Mouse (Mus musculus) limb, embryonic 12.5 days (tissue): ENCODE results near the gene Ddx54. TPM values are rescaled to one million over a fixed set of nuclear protein-coding genes. Genes with fewer than 3 reads are reported as not detected.

ENCODE experiments used
- ATAC-seq: fragments of 200-750 bp; cut with Nextera tagmentation; 2 replicates; pipeline ENCODE4 v1.8.0; 2017; ENCODE audit warnings: low read depth, moderate TSS enrichment; ENCODE audit not compliant: insufficient number of reproducible peaks, insufficient read depth, low FRiP score, low TSS enrichment
- H3K27ac ChIP-seq: fragments of 300-500 bp; sonication (generic); 2 replicates; pipeline ENCODE4 v1.5.1; 2016; ENCODE audit warnings: mild to moderate bottlenecking, moderate library complexity
- H3K27me3 ChIP-seq: fragments of 300-500 bp; sonication (generic); 2 replicates; pipeline ENCODE4 v1.6.1; 2016; ENCODE audit warnings: mild to moderate bottlenecking, moderate library complexity
- H3K36me3 ChIP-seq: fragments of 300-500 bp; sonication (generic); 2 replicates; pipeline ENCODE4 v1.6.1; 2016; ENCODE audit warnings: mild to moderate bottlenecking, moderate library complexity
- H3K4me1 ChIP-seq: fragments of 300-500 bp; sonication (generic); replicated peaks from 2 replicates; pipeline ENCODE4 v1.6.1; 2016
- H3K4me2 ChIP-seq: fragments of 300-500 bp; sonication (generic); 2 replicates; pipeline ENCODE4 v1.6.1; 2016; ENCODE audit warnings: mild to moderate bottlenecking, moderate library complexity
- H3K4me3 ChIP-seq: fragments of 300-500 bp; sonication (generic); replicated peaks from 2 replicates; pipeline ENCODE4 v1.5.1; 2016; ENCODE audit warnings: mild to moderate bottlenecking
- H3K9ac ChIP-seq: fragments of 300-500 bp; sonication (generic); replicated peaks from 2 replicates; pipeline ENCODE4 v1.6.1; 2016; ENCODE audit warnings: mild to moderate bottlenecking, moderate library complexity
- H3K9me3 ChIP-seq: fragments of 300-500 bp; sonication (generic); 2 replicates; pipeline ENCODE4 v1.6.1; 2016; ENCODE audit warnings: mild to moderate bottlenecking, moderate library complexity
- WGBS: fragments of 180-500 bp; shearing (Covaris S2); methylation state at CpG from one replicate; pipeline ENCODE4 v1.1.7; 2016; 5-methylcytosine and 5-hydroxymethylcytosine counted together
- polyA plus RNA-seq: library from polyadenylated mRNA; unstranded; fragments of >200 nt; fragmentation: Nextera tagmentation; extraction: Ambion mirVana; gene quantifications from 2 replicates; pipeline ENCODE4 v1.2.1, GENCODE M21; 2016

The Ddx54 gene
- polyA plus RNA-seq, result 48.8 and 50.3 TPM in 2 replicates

DNA sequence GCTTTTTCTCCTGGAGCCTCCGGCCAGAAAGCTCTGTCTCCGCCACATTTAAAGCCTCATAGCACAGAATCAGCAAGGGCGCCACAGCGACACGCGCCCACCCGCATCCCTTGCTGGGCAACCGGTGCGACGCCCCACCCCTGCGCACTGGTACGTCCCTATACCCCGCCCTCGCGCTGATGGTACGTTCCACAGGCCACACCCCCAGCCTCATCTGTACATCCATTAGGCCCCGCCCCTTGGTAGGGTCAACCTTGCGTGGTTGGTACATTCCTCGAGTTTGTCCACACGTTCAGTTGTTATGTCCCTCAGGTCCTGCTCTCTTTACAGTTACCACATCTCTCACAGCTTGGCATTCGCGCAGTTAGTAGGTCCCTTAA, at the start of gene Ddx54, which contains the start of gene Rita1:
TSS of gene Ddx54 (plus strand) at position 298 of the 380 bp plus-strand sequence.
TSS of gene Rita1 (minus strand) at position 148 of the 380 bp plus-strand sequence.
- H3K9me3 ChIP-seq, result peaks cover 8% of the 10 kb centered on the region; the same call in 1 of the 2 replicates
- peak; percentile 82 for ATAC-seq
- peak within 1 kb of the TSS; percentile 66 for H3K9ac ChIP-seq
- under 1% methylated on average over 22 of the region's 22 CpGs for WGBS
- H3K27ac ChIP-seq, result peak within 1 kb of the TSS; percentile 82
- H3K4me3 ChIP-seq, result peak within 1 kb of the TSS; percentile 60
- H3K4me2 ChIP-seq, result peak within 1 kb of the TSS; percentile 86
- H3K27me3 ChIP-seq, result no peaks in the 10 kb centered on the region
- peaks cover 16% of the 10 kb centered on the region for H3K4me1 ChIP-seq
- peaks cover 48% of the 10 kb centered on the region for H3K36me3 ChIP-seq

DNA sequence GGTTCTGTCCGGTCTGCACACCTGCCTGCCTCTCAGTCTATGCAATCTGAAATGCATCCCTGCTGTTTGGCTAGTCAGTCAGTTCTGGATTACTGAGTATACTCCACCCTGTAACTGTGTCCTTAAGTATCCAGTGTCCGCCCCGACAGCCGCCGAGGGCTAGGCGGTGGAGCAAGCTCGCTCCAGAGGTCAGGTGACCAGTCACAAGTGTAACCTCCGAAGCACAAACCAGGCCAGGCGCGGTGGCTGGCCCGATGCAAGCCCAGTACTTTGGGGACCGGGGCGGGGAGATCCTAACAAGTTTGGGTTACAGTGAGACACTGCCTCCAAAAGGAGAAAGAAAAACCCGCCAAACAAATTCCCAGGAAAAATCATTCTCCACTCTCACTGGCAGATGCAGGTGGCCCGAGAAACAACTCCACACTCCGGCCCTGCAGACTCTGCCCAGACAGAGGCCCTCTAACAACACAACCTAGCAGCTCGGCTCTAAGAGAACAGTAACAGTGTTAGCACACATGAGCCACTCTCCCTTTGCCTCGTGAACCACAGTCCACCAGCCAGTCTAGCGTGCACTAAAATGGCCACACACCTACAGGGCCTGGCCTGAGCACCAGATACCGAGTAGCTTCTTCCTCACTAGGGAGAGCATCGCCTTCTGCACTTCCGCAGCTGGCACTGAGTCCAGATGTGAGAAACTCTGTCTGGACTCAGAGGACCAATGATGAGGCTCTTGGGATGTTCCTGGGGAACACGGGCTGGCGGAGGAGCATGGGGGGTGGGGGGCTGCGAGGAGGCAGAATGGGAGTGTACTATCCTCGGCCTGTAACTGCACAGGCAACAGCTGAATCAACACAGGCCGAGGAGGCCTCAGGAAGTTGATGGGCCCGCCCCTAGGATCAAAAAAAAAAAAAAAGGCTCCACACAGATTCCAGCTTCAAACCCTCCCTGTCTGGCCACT, 49.3 kb upstream of the Ddx54 start:
- peak; percentile 43; the same call in 1 of the 2 replicates for ATAC-seq
- no peak overlapping the region for H3K4me3 ChIP-seq
- peak overlapping the region; percentile 95 for H3K27ac ChIP-seq
- peak overlapping the region; percentile 26 for H3K4me2 ChIP-seq
- H3K27me3 ChIP-seq, result no peaks in the 10 kb centered on the region
- H3K36me3 ChIP-seq, result no peaks in the 10 kb centered on the region; the same call in 1 of the 2 replicates
- no peaks in the 10 kb centered on the region for H3K9me3 ChIP-seq
- H3K4me1 ChIP-seq, result peaks cover 90% of the 10 kb centered on the region
- H3K9ac ChIP-seq, result no peak overlapping the region
- 47% methylated on average over 28 of the region's 28 CpGs for WGBS

DNA sequence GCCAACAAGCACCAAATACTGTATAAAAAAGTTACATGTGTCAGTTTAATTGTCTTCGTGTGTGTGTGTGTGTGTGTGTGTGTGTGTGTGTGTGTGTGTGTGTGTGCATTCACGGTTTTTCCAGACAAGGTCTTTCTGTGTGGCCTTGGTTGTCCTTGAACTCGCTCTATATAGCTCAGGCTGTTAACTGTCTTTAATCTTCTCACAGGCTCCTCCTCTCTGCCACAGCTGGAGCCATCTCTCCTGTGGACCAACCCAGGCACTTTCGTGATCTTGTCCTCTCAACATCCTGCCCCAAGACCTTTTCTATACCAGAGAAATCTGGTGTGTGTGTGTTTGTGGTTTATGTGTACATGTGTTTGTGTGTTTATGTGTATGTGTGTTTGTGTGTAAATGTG, 48.6 kb upstream of the Ddx54 start:
- Histone ChIP-seq H3K36me3 (no peaks in the 10 kb centered on the region), H3K4me1 (peaks cover 91% of the 10 kb centered on the region), H3K9ac (no peak overlapping the region), H3K4me3 (no peak overlapping the region), H3K4me2 (0 out of 2 replicates have a peak overlapping the region, but pooled peaks have one; percentile 26), H3K9me3 (no peaks in the 10 kb centered on the region), H3K27ac (peak overlapping the region; percentile 95), H3K27me3 (no peaks in the 10 kb centered on the region)
- WGBS, result 51% methylated on average over 4 of the region's 4 CpGs
- no peak for ATAC-seq

DNA sequence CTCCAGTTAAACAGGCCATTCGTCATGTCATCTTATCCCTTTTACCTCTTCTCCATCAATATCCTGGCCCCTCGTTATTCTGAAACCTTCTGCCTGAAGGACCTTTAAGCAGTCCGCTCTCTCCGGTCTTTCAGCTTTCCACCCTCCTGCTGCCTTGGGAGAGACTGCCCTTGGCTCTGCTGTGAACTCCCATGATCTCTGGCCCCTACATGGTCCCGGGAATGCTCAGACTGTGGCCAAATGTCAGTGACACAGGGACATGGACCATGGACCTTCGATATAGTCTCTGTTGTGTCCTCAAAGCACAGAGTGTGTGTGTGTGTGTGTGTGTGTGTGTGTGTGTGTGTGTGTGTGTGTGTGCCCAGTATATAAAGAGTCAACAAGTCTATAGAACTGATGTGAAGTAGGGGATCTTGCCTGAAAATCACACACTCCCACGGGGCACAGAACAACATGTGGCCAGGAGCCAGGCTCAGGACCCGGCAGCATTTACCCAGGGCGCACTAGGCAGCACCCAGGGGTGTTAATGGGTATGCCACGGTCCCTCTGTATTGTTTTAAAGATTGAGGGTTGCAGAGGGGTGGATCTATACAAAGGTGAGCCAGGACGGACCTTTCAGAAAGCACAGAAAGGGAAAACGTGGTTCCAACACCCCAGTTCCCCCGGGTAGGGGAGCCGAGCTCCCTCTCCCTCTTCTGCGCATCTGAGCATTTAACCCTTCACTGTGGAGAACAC, 47.2 kb upstream of the Ddx54 start:
- Histone ChIP-seq H3K4me1 (peaks cover 96% of the 10 kb centered on the region), H3K27ac (peak overlapping the region; percentile 94), H3K4me3 (no peak overlapping the region), H3K4me2 (peak overlapping the region; percentile 5; the same call in 1 of the 2 replicates), H3K36me3 (no peaks in the 10 kb centered on the region), H3K27me3 (no peaks in the 10 kb centered on the region), H3K9ac (no peak overlapping the region), H3K9me3 (no peaks in the 10 kb centered on the region)
- WGBS, result 37% methylated on average over 15 of the region's 15 CpGs
- ATAC-seq, result no peak

GRCm38 (mm10) chr5:120566101-120566500, 46.4 kb upstream of the Ddx54 start:
- H3K27me3 ChIP-seq, result no peaks in the 10 kb centered on the region
- 70% methylated on average over 5 of the region's 5 CpGs for WGBS
- peak overlapping the region; percentile 94 for H3K27ac ChIP-seq
- ATAC-seq, result no peak
- H3K4me3 ChIP-seq, result no peak overlapping the region
- H3K9me3 ChIP-seq, result no peaks in the 10 kb centered on the region
- H3K4me1 ChIP-seq, result peaks cover 96% of the 10 kb centered on the region
- no peaks in the 10 kb centered on the region for H3K36me3 ChIP-seq
- peak overlapping the region; percentile 5; the same call in 1 of the 2 replicates for H3K4me2 ChIP-seq
- no peak overlapping the region for H3K9ac ChIP-seq

GRCm38 (mm10) chr5:120566681-120567252, 45.8 kb upstream of the Ddx54 start:
- ATAC-seq, result no peak
- WGBS, result 27% methylated on average over 9 of the region's 9 CpGs
- Histone ChIP-seq H3K4me2 (peak overlapping the region; percentile 39), H3K36me3 (no peaks in the 10 kb centered on the region), H3K4me1 (peaks cover 99% of the 10 kb centered on the region), H3K9ac (peak overlapping the region; percentile 37), H3K27ac (peak overlapping the region; percentile 94), H3K9me3 (no peaks in the 10 kb centered on the region), H3K27me3 (no peaks in the 10 kb centered on the region), H3K4me3 (no peak overlapping the region)

DNA sequence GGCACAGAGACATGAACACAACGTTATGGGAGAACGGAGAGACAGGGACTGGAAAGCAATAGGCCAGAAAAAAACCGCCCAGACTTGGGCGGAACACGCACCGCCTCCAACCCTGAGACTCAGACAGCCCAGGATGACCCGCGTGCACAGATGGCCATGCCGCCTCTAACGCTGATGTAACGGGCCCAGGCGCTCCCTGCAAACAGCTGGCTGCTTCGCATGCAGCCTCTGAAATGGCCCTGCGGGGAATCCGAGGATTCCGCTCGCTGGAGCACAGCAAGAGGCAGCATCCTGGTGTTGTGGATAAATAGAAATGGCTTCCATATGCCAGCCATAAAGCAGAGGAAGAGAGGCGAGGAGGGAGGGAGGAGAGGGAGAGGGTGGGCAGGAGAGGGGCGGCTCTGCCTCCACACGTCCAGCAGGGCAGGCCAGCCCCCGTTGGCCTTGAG, 45.3 kb upstream of the Ddx54 start:
- ATAC-seq, result 0 out of 2 replicates have a peak, but pooled peaks have one; percentile 49
- H3K9ac ChIP-seq, result peak overlapping the region; percentile 37
- H3K27ac ChIP-seq, result peak overlapping the region; percentile 94
- H3K27me3 ChIP-seq, result no peaks in the 10 kb centered on the region
- H3K4me1 ChIP-seq, result peaks cover 97% of the 10 kb centered on the region
- H3K4me2 ChIP-seq, result peak overlapping the region; percentile 39
- H3K4me3 ChIP-seq, result no peak overlapping the region
- no peaks in the 10 kb centered on the region for H3K36me3 ChIP-seq
- no peaks in the 10 kb centered on the region for H3K9me3 ChIP-seq
- WGBS, result 5% methylated on average over 21 of the region's 21 CpGs

DNA sequence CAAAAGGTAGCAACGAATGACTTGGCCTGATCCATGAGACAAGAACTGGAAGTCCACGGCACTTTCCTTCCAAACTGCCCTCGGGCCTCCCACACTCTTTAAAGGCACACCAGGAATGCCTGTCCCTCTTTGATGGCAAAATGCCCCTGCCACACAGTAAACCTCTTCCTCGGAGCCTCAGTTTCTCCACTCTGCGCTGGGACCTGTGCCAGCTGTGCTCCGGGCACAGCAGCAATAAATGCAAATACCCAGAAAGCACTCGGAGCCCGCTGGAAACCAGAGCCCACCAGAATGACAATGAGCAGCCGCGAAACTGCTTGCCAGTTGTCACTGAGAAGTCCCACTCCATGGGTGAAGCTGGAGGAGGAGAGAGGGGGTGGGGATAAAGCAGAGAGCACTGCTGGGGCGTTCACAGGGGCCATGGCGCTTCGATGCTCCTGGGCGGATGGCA, 44.8 kb upstream of the Ddx54 start:
- WGBS, result 34% methylated on average over 14 of the region's 14 CpGs
- H3K36me3 ChIP-seq, result no peaks in the 10 kb centered on the region
- no peaks in the 10 kb centered on the region for H3K27me3 ChIP-seq
- no peaks in the 10 kb centered on the region for H3K9me3 ChIP-seq
- H3K9ac ChIP-seq, result peak overlapping the region; percentile 37; the same call in 1 of the 2 replicates
- H3K4me3 ChIP-seq, result no peak overlapping the region
- peak overlapping the region; percentile 39 for H3K4me2 ChIP-seq
- peak overlapping the region; percentile 94 for H3K27ac ChIP-seq
- peaks cover 94% of the 10 kb centered on the region for H3K4me1 ChIP-seq
- ATAC-seq, result no peak

- Histone ChIP-seq H3K36me3 (no peaks in the 10 kb centered on the region), H3K4me3 (no peak overlapping the region), H3K9me3 (no peaks in the 10 kb centered on the region), H3K4me2 (peak overlapping the region; percentile 39), H3K27me3 (no peaks in the 10 kb centered on the region), H3K27ac (peak overlapping the region; percentile 94), H3K9ac (0 out of 2 replicates have a peak overlapping the region, but pooled peaks have one; percentile 37), H3K4me1 (peaks cover 88% of the 10 kb centered on the region)
- 25% methylated on average over 9 of the region's 9 CpGs for WGBS
- no peak for ATAC-seq
Measured at GRCm38 (mm10) chr5:120568336-120568768, 44.2 kb upstream of the Ddx54 start.

- H3K4me1 ChIP-seq, result peaks cover 82% of the 10 kb centered on the region
- ATAC-seq, result no peak
- H3K4me2 ChIP-seq, result no peak overlapping the region; the same call in 1 of the 2 replicates
- no peak overlapping the region for H3K4me3 ChIP-seq
- H3K9ac ChIP-seq, result no peak overlapping the region
- H3K27me3 ChIP-seq, result no peaks in the 10 kb centered on the region
- H3K27ac ChIP-seq, result peak overlapping the region; percentile 94
- 81% methylated on average over 4 of the region's 4 CpGs for WGBS
- no peaks in the 10 kb centered on the region for H3K9me3 ChIP-seq
- H3K36me3 ChIP-seq, result no peaks in the 10 kb centered on the region
Measured at GRCm38 (mm10) chr5:120568964-120569363, 43.6 kb upstream of the Ddx54 start.
